Mouse (Mus musculus): ENCODE measurements around the gene Sqstm1.
A peak's percentile ranks its signal among the peaks of the same experiment; 100 is the strongest.

Gene Sqstm1

GRCm38 (mm10) chr11:50210505-50211151, at the start of gene Sqstm1, which contains the start of gene Mgat4b:
Sqstm1 (minus strand) TSS chr11:50210827.
Mgat4b (plus strand) TSS chr11:50210890.
- peak; percentile 71 to 78 for DNase-seq (ENCODE audit: low spot score in 2 of 2)

GRCm38 (mm10) chr11:50258310-50258709, 47.7 kb upstream of the Sqstm1 start:
- DNase-seq (ENCODE audit: low spot score in 2 of 2) = no peak

GRCm38 (mm10) chr11:50256615-50257014, 46.0 kb upstream of the Sqstm1 start:
- no peak for DNase-seq (ENCODE audit: low spot score in 2 of 2)

GRCm38 (mm10) chr11:50254010-50254580, 43.5 kb upstream of the Sqstm1 start:
- no peak for DNase-seq (ENCODE audit: low spot score in 2 of 2)

GRCm38 (mm10) chr11:50253393-50253792, 42.8 kb upstream of the Sqstm1 start:
- DNase-seq (ENCODE audit: low spot score in 2 of 2) = no peak

GRCm38 (mm10) chr11:50252684-50253265, 42.1 kb upstream of the Sqstm1 start:
- DNase-seq (ENCODE audit: low spot score in 2 of 2) = no peak

GRCm38 (mm10) chr11:50252166-50252565, 41.5 kb upstream of the Sqstm1 start:
- DNase-seq (ENCODE audit: low spot score in 2 of 2) = no peak

- no peak for DNase-seq (ENCODE audit: low spot score in 2 of 2)
These were observed 38.0 kb upstream of the Sqstm1 start for GRCm38 (mm10) chr11:50248473-50249171.

GRCm38 (mm10) chr11:50245269-50245668, 34.6 kb upstream of the Sqstm1 start:
- DNase-seq (ENCODE audit: low spot score in 2 of 2) = no peak

GRCm38 (mm10) chr11:50243926-50244325, 33.3 kb upstream of the Sqstm1 start:
- DNase-seq (ENCODE audit: low spot score in 2 of 2) = peak in 1 of 2 experiments; percentile 32

GRCm38 (mm10) chr11:50240235-50240911, 29.7 kb upstream of the Sqstm1 start:
- no peak for DNase-seq (ENCODE audit: low spot score in 2 of 2)

- no peak for DNase-seq (ENCODE audit: low spot score in 2 of 2)
These were observed 28.5 kb upstream of the Sqstm1 start for GRCm38 (mm10) chr11:50238821-50239791.

GRCm38 (mm10) chr11:50238324-50238723, 27.7 kb upstream of the Sqstm1 start, which contains the start of gene Ltc4s:
Ltc4s (minus strand) TSS chr11:50238616.
- peak in 1 of 2 experiments; percentile 28 for DNase-seq (ENCODE audit: low spot score in 2 of 2)

GRCm38 (mm10) chr11:50236937-50237835, 26.6 kb upstream of the Sqstm1 start:
- DNase-seq (ENCODE audit: low spot score in 2 of 2) = no peak

- peak; percentile 91 to 92 for DNase-seq (ENCODE audit: low spot score in 2 of 2)
These were observed 25.9 kb upstream of the Sqstm1 start for GRCm38 (mm10) chr11:50236540-50236936.

GRCm38 (mm10) chr11:50234606-50235005, 24.0 kb upstream of the Sqstm1 start:
- no peak for DNase-seq (ENCODE audit: low spot score in 2 of 2)

GRCm38 (mm10) chr11:50233993-50234392, 23.4 kb upstream of the Sqstm1 start:
- no peak for DNase-seq (ENCODE audit: low spot score in 2 of 2)

- no peak for DNase-seq (ENCODE audit: low spot score in 2 of 2)
These were observed 22.4 kb upstream of the Sqstm1 start for GRCm38 (mm10) chr11:50233022-50233421.

- peak; percentile 41 to 70 for DNase-seq (ENCODE audit: low spot score in 2 of 2)
These were observed 20.8 kb upstream of the Sqstm1 start for GRCm38 (mm10) chr11:50231411-50231810.

Data from spleen, postnatal 36 days (tissue).